Mouse (Mus musculus) ES-Bruce4 (cell line): ENCODE results near the gene Amotl2.

Experiments used
- CTCF ChIP-seq: IDR thresholded peaks from one replicate; pipeline ENCODE4 v1.8.1; 2011; ENCODE audit warnings: low read depth, low read length
- EP300 ChIP-seq: IDR thresholded peaks from 2 replicates; pipeline ENCODE4 v1.6.1; 2011; ENCODE audit warnings: low read depth, low read length; ENCODE audit not compliant: insufficient read depth
- POLR2A ChIP-seq: IDR thresholded peaks from one replicate; pipeline ENCODE4 v1.8.1; 2011; ENCODE audit warnings: low read length; ENCODE audit not compliant: insufficient read depth

- TF ChIP-seq CTCF (no peak), EP300 (no peak), POLR2A (no peak)
Measured at GRCm38 (mm10) chr9:102727662-102728468, 11.4 kb downstream of the Amotl2 start.
